Mouse (Mus musculus) lung, adult 2 months (tissue): ENCODE measurements around the gene Klhl31.

Source experiments
- CTCF ChIP-seq: fragments of 200-500 bp; IDR thresholded peaks from 2 replicates; pipeline ENCODE4 v1.5.1; 2011; ENCODE audit warnings: mild to moderate bottlenecking, low read length, control low read depth; ENCODE audit not compliant: insufficient read depth
- POLR2A ChIP-seq: fragments of 200-500 bp; IDR thresholded peaks from 2 replicates; pipeline ENCODE4 v1.6.1; 2011; ENCODE audit warnings: low read depth, mild to moderate bottlenecking, control low read depth, low read length, borderline replicate concordance; ENCODE audit errors: extremely low read depth

DNA sequence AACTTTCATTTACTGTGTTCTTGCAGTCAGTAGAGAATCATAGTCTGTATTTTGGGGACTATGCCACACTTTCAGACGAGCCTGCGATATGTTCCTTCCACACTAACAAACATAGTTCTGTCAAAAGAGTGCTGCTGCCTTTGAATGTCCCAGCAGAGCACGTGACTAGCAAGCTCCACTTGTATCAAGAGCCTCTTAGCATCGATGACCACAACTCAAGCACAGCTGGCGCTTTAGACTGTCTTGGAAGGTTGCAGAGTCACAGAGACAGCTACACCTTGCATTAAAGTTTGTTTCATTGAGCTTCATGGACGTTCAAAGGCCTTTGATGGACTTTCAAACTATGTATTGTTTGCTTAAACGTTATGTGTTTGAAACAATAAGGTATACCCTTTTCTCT lies 5.5 kb upstream of the Klhl31 start:
- TF ChIP-seq POLR2A (no peak), CTCF (no peak)
